Mouse (Mus musculus) lung, embryonic 16.5 days (tissue): ENCODE results near the gene 2810006K23Rik. TPM values are rescaled to one million over a fixed set of nuclear protein-coding genes. Genes with fewer than 3 reads are reported as not detected.
"Not testable (repeated sequence)": the region's sequence is repeated elsewhere in the genome, so short reads cannot be mapped to it uniquely, and the experiment has no call there.

Experiments used
- ATAC-seq: fragments of 200-750 bp; cut with Nextera tagmentation; 2 replicates; pipeline ENCODE4 v1.8.0; 2017; ENCODE audit warnings: low read depth, mild to moderate bottlenecking, moderate library complexity
- H3K27ac ChIP-seq: fragments of 300-500 bp; sonication (generic); 2 replicates; pipeline ENCODE4 v1.5.1; 2014; ENCODE audit warnings: mild to moderate bottlenecking, control low read depth, low read length
- H3K27me3 ChIP-seq: fragments of 300-500 bp; sonication (generic); 2 replicates; pipeline ENCODE4 v1.6.1; 2014; ENCODE audit warnings: low read depth, low read length, mixed read lengths; ENCODE audit not compliant: control insufficient read depth, insufficient read depth
- H3K36me3 ChIP-seq: fragments of 300-500 bp; sonication (generic); 2 replicates; pipeline ENCODE4 v1.6.1; 2014; ENCODE audit warnings: low read length; ENCODE audit not compliant: control insufficient read depth, insufficient read depth
- H3K4me1 ChIP-seq: fragments of 300-500 bp; sonication (generic); replicated peaks from 2 replicates; pipeline ENCODE4 v1.6.1; 2014; ENCODE audit warnings: low read length, mixed read lengths; ENCODE audit not compliant: control insufficient read depth, insufficient read depth
- H3K4me2 ChIP-seq: fragments of 300-500 bp; sonication (generic); 2 replicates; pipeline ENCODE4 v1.6.1; 2014; ENCODE audit warnings: low read depth, low read length, control low read depth
- H3K4me3 ChIP-seq: fragments of 300-500 bp; sonication (generic); 2 replicates; pipeline ENCODE4 v1.5.1; 2014; ENCODE audit warnings: mild to moderate bottlenecking, low read length, control low read depth
- H3K9ac ChIP-seq: fragments of 300-500 bp; sonication (generic); 2 replicates; pipeline ENCODE4 v1.6.1; 2014; ENCODE audit warnings: low read length, control low read depth
- H3K9me3 ChIP-seq: fragments of 300-500 bp; sonication (generic); 2 replicates; pipeline ENCODE4 v1.6.1; 2016; ENCODE audit warnings: low read length; ENCODE audit not compliant: control insufficient read depth
- WGBS: fragments of 180-500 bp; shearing (Covaris S2); extraction: QIAGEN DNeasy Blood & Tissue Kit; methylation state at CpG from one replicate; pipeline ENCODE4 v1.1.7; 2014; 5-methylcytosine and 5-hydroxymethylcytosine counted together
- polyA plus RNA-seq: library from polyadenylated mRNA; unstranded; fragments of >200 nt; fragmentation: Nextera tagmentation; extraction: Ambion mirVana; gene quantifications from 2 replicates; pipeline ENCODE4 v1.2.1, GENCODE M21; 2015

Gene 2810006K23Rik
- polyA plus RNA-seq, 1 experiment from 2014 or later = 18.1 TPM

DNA sequence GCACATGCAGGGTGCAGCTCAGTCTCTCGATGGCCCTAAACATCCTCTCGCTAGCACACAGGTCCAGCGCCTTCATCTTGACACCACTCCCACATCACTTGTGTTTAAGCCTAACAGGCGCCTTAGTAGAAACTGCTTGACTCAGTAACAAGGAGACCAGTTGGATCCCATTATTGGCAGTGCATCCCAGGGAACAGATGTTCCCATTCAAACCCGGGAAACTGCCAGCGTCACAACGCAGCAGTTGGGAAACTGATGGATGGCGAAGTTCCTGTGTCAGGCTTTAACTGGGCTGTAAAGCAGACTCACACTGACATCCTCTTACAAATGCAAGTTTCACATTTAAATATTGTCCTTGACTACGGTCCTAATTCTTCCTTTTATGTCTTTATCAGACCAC is 10.0 kb downstream of the 2810006K23Rik start:
- H3K4me3 ChIP-seq = no peak overlapping the region
- WGBS = 36% methylated on average over 9 of the region's 9 CpGs
- peak overlapping the region; percentile 28; the same call in 1 of the 2 replicates for H3K9ac ChIP-seq
- peak; percentile 73 for ATAC-seq
- H3K27ac ChIP-seq = peak overlapping the region; percentile 19; the same call in 1 of the 2 replicates
- H3K4me2 ChIP-seq = 0 out of 2 replicates have a peak overlapping the region, but pooled peaks have one; percentile 17
- 0 out of 2 replicates have a peak, but pooled peaks cover 2% of the 10 kb centered on the region for H3K36me3 ChIP-seq
- no peaks in the 10 kb centered on the region for H3K27me3 ChIP-seq
- H3K9me3 ChIP-seq = no peaks in the 10 kb centered on the region
- H3K4me1 ChIP-seq = peaks cover 24% of the 10 kb centered on the region

DNA sequence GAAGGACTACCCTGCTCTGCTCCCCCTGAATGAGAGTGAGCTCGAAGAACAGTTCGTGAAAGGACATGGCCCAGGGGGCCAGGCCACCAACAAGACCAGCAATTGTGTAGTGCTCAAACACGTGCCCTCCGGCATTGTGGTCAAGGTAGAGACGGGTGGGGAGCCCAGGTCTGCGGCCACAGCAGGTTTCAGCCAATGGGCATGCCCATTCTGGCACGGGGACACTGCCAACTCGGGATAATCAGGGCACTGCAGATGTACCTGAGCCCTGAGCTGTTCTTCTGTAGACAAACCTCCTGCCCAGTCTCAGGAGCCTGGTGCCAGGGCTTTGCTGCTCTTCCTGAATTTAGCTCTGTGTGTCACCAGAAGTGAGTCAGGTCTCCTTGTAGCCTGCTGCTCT is 10.9 kb downstream of the 2810006K23Rik start:
- Histone ChIP-seq H3K27ac (no peak overlapping the region), H3K27me3 (no peaks in the 10 kb centered on the region), H3K4me3 (no peak overlapping the region), H3K36me3 (0 out of 2 replicates have a peak, but pooled peaks cover 2% of the 10 kb centered on the region), H3K9ac (no peak overlapping the region), H3K4me1 (peaks cover 24% of the 10 kb centered on the region), H3K9me3 (no peaks in the 10 kb centered on the region), H3K4me2 (no peak overlapping the region)
- ATAC-seq = no peak
- WGBS = 88% methylated on average over 8 of the region's 8 CpGs

DNA sequence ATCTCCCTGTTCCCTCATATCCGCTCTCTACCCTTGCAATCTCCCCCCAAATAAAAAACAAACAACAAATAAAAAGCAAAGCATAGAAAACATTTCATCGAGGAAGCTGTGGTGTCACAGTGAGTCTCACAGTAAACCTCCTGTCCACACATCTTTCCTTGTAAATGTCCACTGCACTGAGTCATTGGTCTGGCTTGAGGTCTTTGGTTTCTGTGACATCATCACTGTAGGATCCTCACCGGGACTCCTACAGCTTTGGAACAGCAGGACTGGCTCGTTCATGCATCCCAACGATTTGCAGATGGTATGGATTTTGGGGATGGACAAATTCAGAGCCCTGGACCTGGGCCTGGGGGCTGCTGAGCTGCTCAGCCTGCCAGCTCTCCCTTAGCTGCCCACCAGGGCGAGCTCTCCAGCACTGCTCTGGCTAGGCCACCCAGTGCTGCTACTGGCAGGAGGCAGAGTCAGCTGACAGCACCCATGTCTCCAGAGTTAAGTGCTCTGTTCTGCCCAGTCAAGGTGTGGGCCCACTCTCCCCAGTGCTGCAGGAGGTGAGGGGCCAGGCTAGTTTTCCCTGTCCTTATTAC is 14.0 kb downstream of the 2810006K23Rik start:
- H3K9ac ChIP-seq, H3K4me2 ChIP-seq, H3K27ac ChIP-seq, H3K27me3 ChIP-seq, H3K9me3 ChIP-seq, H3K4me3 ChIP-seq: not testable (repeated sequence)
- WGBS = 63% methylated on average over 6 of the region's 6 CpGs
- Histone ChIP-seq H3K4me1 (peaks cover 16% of the 10 kb centered on the region), H3K36me3 (peaks cover 19% of the 10 kb centered on the region)
- peak; percentile 18; the same call in 1 of the 2 replicates for ATAC-seq

DNA sequence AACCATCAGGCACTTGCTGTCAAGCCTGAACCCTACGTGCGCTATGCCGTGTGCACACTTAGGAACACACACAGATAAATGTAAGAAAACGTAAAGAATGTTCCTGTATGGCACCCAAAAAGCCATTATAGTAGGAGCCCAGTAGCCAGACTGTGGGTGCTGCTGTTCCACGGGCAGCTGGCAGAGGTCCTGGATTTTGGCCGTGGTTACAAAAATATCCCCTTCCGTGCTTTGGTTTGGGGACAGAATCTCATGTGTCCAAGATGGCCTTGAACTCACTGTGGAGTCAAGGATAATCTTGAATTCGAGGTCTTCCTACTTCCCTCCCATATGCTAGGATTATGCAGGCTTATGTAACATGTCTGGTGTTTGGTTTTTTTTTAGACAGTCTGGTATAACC is 15.0 kb downstream of the 2810006K23Rik start:
- H3K4me3 ChIP-seq = no peak overlapping the region
- H3K36me3 ChIP-seq = peaks cover 21% of the 10 kb centered on the region
- WGBS = 69% methylated on average over 8 of the region's 8 CpGs
- H3K4me1 ChIP-seq = peaks cover 7% of the 10 kb centered on the region
- no peak overlapping the region for H3K9ac ChIP-seq
- no peaks in the 10 kb centered on the region for H3K27me3 ChIP-seq
- H3K27ac ChIP-seq = no peak overlapping the region
- ATAC-seq = no peak
- no peaks in the 10 kb centered on the region for H3K9me3 ChIP-seq
- H3K4me2 ChIP-seq = no peak overlapping the region

DNA sequence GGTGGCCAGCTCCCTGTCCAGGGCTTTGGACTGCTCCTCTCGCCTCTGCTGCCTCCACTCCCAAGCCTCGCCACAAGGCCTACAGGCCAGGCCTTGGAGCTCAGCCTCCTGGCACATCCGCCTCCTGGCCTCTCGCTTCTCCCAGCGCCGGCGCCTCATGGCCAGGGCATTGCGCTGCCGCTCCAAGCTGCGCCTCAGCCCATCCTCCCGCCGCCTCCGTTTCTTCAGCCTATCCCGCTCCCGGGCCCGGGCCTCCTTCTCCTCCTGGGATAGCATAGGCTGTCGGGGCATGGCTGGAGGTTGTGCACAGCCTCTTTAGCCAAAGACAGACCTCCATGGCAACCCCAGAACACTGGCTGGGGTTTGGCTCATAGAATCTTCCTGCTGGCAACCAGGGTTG is 21.3 kb downstream of the 2810006K23Rik start:
- Histone ChIP-seq H3K27ac (no peak overlapping the region), H3K36me3 (peaks cover 35% of the 10 kb centered on the region), H3K4me2 (no peak overlapping the region), H3K4me3 (no peak overlapping the region), H3K27me3 (no peaks in the 10 kb centered on the region), H3K9me3 (no peaks in the 10 kb centered on the region), H3K9ac (no peak overlapping the region), H3K4me1 (peaks cover 19% of the 10 kb centered on the region)
- ATAC-seq = no peak
- WGBS = 90% methylated on average over 17 of the region's 17 CpGs

DNA sequence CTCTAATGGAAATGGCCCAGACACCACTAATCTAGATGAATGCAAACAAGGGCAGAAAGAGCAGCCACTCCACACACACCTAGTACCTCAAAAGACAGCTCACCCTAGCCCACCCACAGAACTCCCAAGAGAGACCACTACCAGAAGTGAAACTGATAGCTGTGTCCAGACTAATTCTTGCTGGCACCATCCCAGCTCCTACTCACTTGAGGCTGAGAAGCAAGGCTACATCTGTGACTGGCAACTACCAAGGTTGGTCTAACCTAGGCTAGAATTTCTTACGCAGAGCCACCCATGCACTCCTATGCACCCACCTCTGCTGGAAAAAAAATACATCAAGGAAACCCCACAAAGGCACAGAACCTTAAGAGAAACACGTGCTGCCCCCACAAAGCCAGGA is 22.5 kb downstream of the 2810006K23Rik start:
- H3K27ac ChIP-seq = no peak overlapping the region
- H3K4me1 ChIP-seq = peaks cover 19% of the 10 kb centered on the region
- no peaks in the 10 kb centered on the region for H3K27me3 ChIP-seq
- no peak for ATAC-seq
- 74% methylated on average over 2 of the region's 2 CpGs for WGBS
- H3K4me3 ChIP-seq = no peak overlapping the region
- H3K36me3 ChIP-seq = peaks cover 29% of the 10 kb centered on the region
- 0 out of 2 replicates have a peak overlapping the region, but pooled peaks have one; percentile 24 for H3K9ac ChIP-seq
- H3K9me3 ChIP-seq = no peaks in the 10 kb centered on the region
- peak overlapping the region; percentile 92; the same call in 1 of the 2 replicates for H3K4me2 ChIP-seq

DNA sequence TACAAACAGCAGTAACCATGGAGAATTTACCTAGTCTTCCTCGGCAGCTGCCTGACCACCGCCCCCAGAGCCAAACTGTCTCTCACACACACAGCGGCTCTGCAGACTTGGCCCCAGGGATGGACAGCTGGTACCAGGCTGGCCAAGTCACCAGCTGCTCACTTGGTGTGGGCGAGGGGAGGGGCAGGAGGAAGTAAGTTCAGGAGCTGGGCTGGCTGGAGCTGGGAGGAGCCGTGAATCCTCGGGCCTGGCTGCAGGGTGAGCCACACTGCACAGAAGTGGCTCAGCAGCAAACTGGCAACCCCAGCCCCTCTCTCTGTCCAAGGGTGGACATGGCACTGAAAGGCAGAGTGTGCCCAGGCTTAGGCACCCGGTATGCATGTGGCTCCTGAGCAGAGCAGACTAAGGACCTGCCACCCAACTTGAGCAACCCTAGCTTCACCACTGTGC is 23.2 kb downstream of the 2810006K23Rik start:
- H3K27ac ChIP-seq = peak overlapping the region; percentile 98
- 16% methylated on average over 7 of the region's 7 CpGs for WGBS
- H3K36me3 ChIP-seq = peaks cover 27% of the 10 kb centered on the region
- no peaks in the 10 kb centered on the region for H3K9me3 ChIP-seq
- H3K9ac ChIP-seq = peak overlapping the region; percentile 99
- H3K27me3 ChIP-seq = no peaks in the 10 kb centered on the region
- peaks cover 19% of the 10 kb centered on the region for H3K4me1 ChIP-seq
- H3K4me2 ChIP-seq = peak overlapping the region; percentile 92
- ATAC-seq = peak; percentile 50
- H3K4me3 ChIP-seq = peak overlapping the region; percentile 94

DNA sequence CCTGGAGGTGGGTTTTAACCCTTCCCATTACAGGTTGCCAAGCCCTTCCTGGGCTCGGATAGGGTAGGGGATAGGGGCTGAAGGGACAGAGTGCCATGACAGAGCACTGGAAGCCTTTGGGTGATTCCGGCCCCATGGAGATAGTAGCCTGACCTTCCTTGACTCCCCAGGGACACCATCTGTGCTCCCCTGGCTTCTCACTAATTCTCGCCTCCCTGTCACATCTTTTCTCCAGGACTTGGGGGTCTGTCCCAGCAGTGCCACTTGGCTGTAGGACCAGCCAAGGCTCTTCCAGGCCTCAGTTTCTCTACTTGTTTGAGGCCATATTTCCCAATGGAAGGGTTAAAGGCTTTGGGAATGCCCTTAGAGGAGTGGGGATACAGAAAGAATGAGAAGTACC is 23.7 kb downstream of the 2810006K23Rik start:
- Histone ChIP-seq H3K4me3 (peak overlapping the region; percentile 94), H3K9ac (peak overlapping the region; percentile 99), H3K9me3 (no peaks in the 10 kb centered on the region), H3K27me3 (no peaks in the 10 kb centered on the region), H3K27ac (peak overlapping the region; percentile 98), H3K4me2 (peak overlapping the region; percentile 92), H3K36me3 (peaks cover 22% of the 10 kb centered on the region), H3K4me1 (peaks cover 19% of the 10 kb centered on the region)
- 41% methylated on average over 3 of the region's 3 CpGs for WGBS
- 0 out of 2 replicates have a peak, but pooled peaks have one; percentile 0 for ATAC-seq

DNA sequence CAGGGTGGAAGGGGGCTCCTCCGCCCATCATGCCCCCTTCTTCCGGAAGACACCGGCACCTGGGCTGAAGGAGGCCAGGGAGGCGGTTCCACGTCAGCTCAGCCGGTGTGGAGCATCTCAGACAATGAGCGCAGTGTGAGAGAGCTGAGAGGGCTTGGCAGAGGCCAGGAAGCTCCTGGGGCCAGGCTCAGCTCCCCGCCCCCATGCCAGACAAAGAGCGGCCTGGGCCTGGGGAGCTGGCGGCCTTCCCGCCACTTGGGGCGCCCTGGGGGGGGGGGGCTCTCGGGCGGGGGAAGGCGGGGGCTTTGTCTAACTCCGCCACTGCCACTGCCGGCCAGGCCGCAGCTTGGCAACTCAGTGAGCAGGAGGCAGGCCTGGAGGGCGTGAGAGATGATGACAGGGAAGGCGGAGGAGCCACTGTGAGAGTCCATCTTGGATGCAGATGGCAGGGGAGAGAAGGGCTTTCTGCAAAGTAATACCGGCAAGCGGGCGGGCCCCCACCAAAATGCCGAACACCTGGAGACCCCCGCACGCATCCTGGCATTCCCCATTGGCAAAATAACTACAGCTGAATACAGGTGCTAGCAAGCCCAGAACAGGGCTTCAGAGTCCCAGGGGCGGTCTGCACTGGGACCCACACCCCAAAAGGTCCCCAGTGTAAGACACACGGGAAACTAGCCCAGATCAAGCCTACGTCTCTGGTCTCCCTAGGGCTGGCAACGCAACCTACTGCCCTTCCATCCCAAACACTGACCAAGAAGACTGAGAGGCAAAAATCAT is 24.4 kb downstream of the 2810006K23Rik start:
- H3K4me1 ChIP-seq = peaks cover 19% of the 10 kb centered on the region
- H3K4me2 ChIP-seq = peak overlapping the region; percentile 92
- peaks cover 19% of the 10 kb centered on the region for H3K36me3 ChIP-seq
- H3K27me3 ChIP-seq = no peaks in the 10 kb centered on the region
- no peaks in the 10 kb centered on the region for H3K9me3 ChIP-seq
- ATAC-seq = peak; percentile 86
- under 1% methylated on average over 29 of the region's 30 CpGs for WGBS
- H3K4me3 ChIP-seq = peak overlapping the region; percentile 94
- H3K9ac ChIP-seq = peak overlapping the region; percentile 99
- peak overlapping the region; percentile 98 for H3K27ac ChIP-seq
